25 mouse cellular contexts compared by ENCODE assay signal in genomic region chr16:18217579-18217978, GRCm38 (mm10). TPM values are rescaled to one million over a fixed set of nuclear protein-coding genes. Genes with fewer than 3 reads are reported as not detected.
DNase-seq lines count a peak whose midpoint lies in the region; ATAC-seq and TF ChIP-seq lines count a peak whose summit lies in the region.
"Had no signal": no experiment of that assay in that cellular context is flagged by ENCODE, and none has a peak within 500 bp of the region (broad histone marks: within the 10 kb centered on the region; RNA-seq: fewer than 3 reads in every experiment).

Ccdc188 (plus strand) TSS chr16:18217879.

- no peak for DNase-seq in heart, adult 2 months
- DNase-seq in CH12.LX (ENCODE audit: extremely low read depth) = no peak
- no peak for DNase-seq in frontal cortex, postnatal 10 days (ENCODE audit: low spot score in 2 of 2)
- DNase-seq: adrenal gland, adult 2 months; adrenal gland, postnatal 25 days; cerebellum, adult 18-20 months; cerebellum, postnatal 10 days; gastrocnemius, postnatal 14 days had no signal

- H3K9me3 ChIP-seq in heart, embryonic 12.5 days (replicated peaks) = no peaks in the 10 kb centered on the region
- no peaks in the 10 kb centered on the region for H3K9me3 ChIP-seq in hindbrain, embryonic 13.5 days
- H3K9me3 ChIP-seq in hindbrain, embryonic 12.5 days (replicated peaks) = no peaks in the 10 kb centered on the region
- no peaks in the 10 kb centered on the region for H3K9me3 ChIP-seq in CH12.LX (replicated peaks; ENCODE audit: low read length)
- no peaks in the 10 kb centered on the region for H3K9me3 ChIP-seq in limb, embryonic 12.5 days
- H3K9me3 ChIP-seq: embryonic facial prominence, embryonic 15.5 days; hindbrain, embryonic 15.5 days had no signal

- H3K36me3 ChIP-seq in heart, embryonic 12.5 days = peaks cover 19% of the 10 kb centered on the region
- H3K36me3 ChIP-seq in heart, adult 2 months (ENCODE audit: control insufficient read depth, insufficient read depth, low read length) = no peaks in the 10 kb centered on the region
- peaks cover 19% of the 10 kb centered on the region for H3K36me3 ChIP-seq in hindbrain, embryonic 13.5 days
- H3K36me3 ChIP-seq in hindbrain, embryonic 12.5 days = peaks cover 10% of the 10 kb centered on the region
- peaks cover 3 to 7% of the 10 kb centered on the region in 2 experiments for H3K36me3 ChIP-seq in CH12.LX (replicated peaks in 1 of 2; ENCODE audit: control insufficient read depth in 1 of 2, insufficient read depth in 1 of 2, low read length in 1 of 2)
- H3K36me3 ChIP-seq in limb, embryonic 12.5 days = peaks cover 18% of the 10 kb centered on the region

- no peak for TF ChIP-seq CTCF in heart, adult 2 months (IDR thresholded peaks at IDR 0.05)
- TF ChIP-seq CTCF in CH12.LX (conservative IDR thresholded peaks at IDR 0.05 in 1 of 2, IDR thresholded peaks at IDR 0.05 in 1 of 2; ENCODE audit: low read depth in 2 of 2, low read length in 2 of 2) = no peak

- WGBS in heart, embryonic 12.5 days = 83% methylated on average over 4 of the region's 4 CpGs
- 90% methylated on average over 4 of the region's 4 CpGs for WGBS in heart, adult 2 months
- 86% methylated on average over 4 of the region's 4 CpGs for WGBS in hindbrain, embryonic 13.5 days
- 88% methylated on average over 4 of the region's 4 CpGs for WGBS in hindbrain, embryonic 12.5 days
- WGBS in limb, embryonic 12.5 days = 81% methylated on average over 4 of the region's 4 CpGs

- ATAC-seq in heart, embryonic 12.5 days (ENCODE audit: insufficient number of reproducible peaks, low FRiP score) = no peak
- no peak for ATAC-seq in hindbrain, embryonic 13.5 days (ENCODE audit: low FRiP score)
- ATAC-seq in hindbrain, embryonic 12.5 days (ENCODE audit: low FRiP score) = no peak
- ATAC-seq in limb, embryonic 12.5 days (ENCODE audit: insufficient number of reproducible peaks, insufficient read depth, low FRiP score, low TSS enrichment, low read depth) = no peak
- ATAC-seq: forebrain, embryonic 16.5 days; intestine, embryonic 16.5 days had no signal

- no peaks in the 10 kb centered on the region for H3K27me3 ChIP-seq in heart, embryonic 12.5 days (replicated peaks)
- H3K27me3 ChIP-seq in heart, adult 2 months (ENCODE audit: control insufficient read depth, insufficient read depth, low read length) = no peaks in the 10 kb centered on the region
- no peaks in the 10 kb centered on the region for H3K27me3 ChIP-seq in hindbrain, embryonic 13.5 days
- no peaks in the 10 kb centered on the region for H3K27me3 ChIP-seq in hindbrain, embryonic 12.5 days
- H3K27me3 ChIP-seq in CH12.LX (replicated peaks) = no peaks in the 10 kb centered on the region
- peaks cover 4% of the 10 kb centered on the region for H3K27me3 ChIP-seq in limb, embryonic 12.5 days
- H3K27me3 ChIP-seq: embryonic facial prominence, embryonic 15.5 days; hindbrain, embryonic 15.5 days had no signal

- dilution Hi-C loops in CH12.LX (cut with MboI; ENCODE audit: extremely low pct_ligation_motif_present, extremely low pct_unique_long_range_greater_than_20kb, low sequenced_read_pairs) = no loop called here

- no peak within 1 kb of the TSS for H3K27ac ChIP-seq in heart, embryonic 12.5 days (ENCODE audit: poor library complexity, severe bottlenecking)
- H3K27ac ChIP-seq in heart, adult 2 months = no peak within 1 kb of the TSS
- no peak within 1 kb of the TSS for H3K27ac ChIP-seq in hindbrain, embryonic 13.5 days
- no peak within 1 kb of the TSS for H3K27ac ChIP-seq in hindbrain, embryonic 12.5 days
- H3K27ac ChIP-seq in CH12.LX (ENCODE audit: insufficient read depth, low read depth) = peak within 1 kb of the TSS; percentile 93
- H3K27ac ChIP-seq in limb, embryonic 12.5 days = peak within 1 kb of the TSS; percentile 62; the same call in 1 of the 2 replicates
- H3K27ac ChIP-seq: embryonic facial prominence, embryonic 15.5 days; hindbrain, embryonic 15.5 days had no signal

- in situ Hi-C loops in CH12.LX (cut with MboI; ENCODE audit: low pct_ligation_motif_present, low pct_unique_long_range_greater_than_20kb, low sequenced_read_pairs) = no loop called here

- no peak for TF ChIP-seq RAD21 in CH12.LX (IDR thresholded peaks at IDR 0.05; ENCODE audit: low read depth, low read length)

- no peak for TF ChIP-seq POLR2A in heart, adult 2 months (IDR thresholded peaks at IDR 0.05; ENCODE audit: insufficient read depth, low read depth, low read length)
- TF ChIP-seq POLR2A in CH12.LX (IDR thresholded peaks at IDR 0.05; ENCODE audit: low read depth, low read length) = no peak

- H3K4me2 ChIP-seq in heart, embryonic 12.5 days = no peak within 1 kb of the TSS
- no peak within 1 kb of the TSS for H3K4me2 ChIP-seq in hindbrain, embryonic 13.5 days
- H3K4me2 ChIP-seq in hindbrain, embryonic 12.5 days (replicated peaks) = no peak within 1 kb of the TSS
- peak within 1 kb of the TSS; percentile 88 for H3K4me2 ChIP-seq in CH12.LX (ENCODE audit: insufficient read depth, low read depth, poor library complexity, severe bottlenecking)
- no peak within 1 kb of the TSS for H3K4me2 ChIP-seq in limb, embryonic 12.5 days
- H3K4me2 ChIP-seq: embryonic facial prominence, embryonic 15.5 days; hindbrain, embryonic 15.5 days had no signal

- peaks cover 23% of the 10 kb centered on the region for H3K4me1 ChIP-seq in heart, embryonic 12.5 days (replicated peaks)
- no peaks in the 10 kb centered on the region for H3K4me1 ChIP-seq in heart, adult 2 months (ENCODE audit: control insufficient read depth, insufficient read depth, low read length)
- H3K4me1 ChIP-seq in hindbrain, embryonic 13.5 days (replicated peaks) = peaks cover 49% of the 10 kb centered on the region
- H3K4me1 ChIP-seq in hindbrain, embryonic 12.5 days = peaks cover 45% of the 10 kb centered on the region
- H3K4me1 ChIP-seq in CH12.LX (ENCODE audit: control insufficient read depth in 1 of 2, insufficient read depth in 2 of 2) = peaks cover 42 to 66% of the 10 kb centered on the region in 2 experiments
- peaks cover 50% of the 10 kb centered on the region for H3K4me1 ChIP-seq in limb, embryonic 12.5 days (replicated peaks)

- 0 out of 2 replicates have a peak within 1 kb of the TSS, but pooled peaks have one; percentile 6 for H3K9ac ChIP-seq in heart, embryonic 12.5 days
- H3K9ac ChIP-seq in heart, adult 2 months (ENCODE audit: low read depth, low read length) = no peak within 1 kb of the TSS
- 0 out of 2 replicates have a peak within 1 kb of the TSS, but pooled peaks have one; percentile 14 for H3K9ac ChIP-seq in hindbrain, embryonic 13.5 days
- no peak within 1 kb of the TSS for H3K9ac ChIP-seq in hindbrain, embryonic 12.5 days
- peak within 1 kb of the TSS; percentile 42 for H3K9ac ChIP-seq in CH12.LX (ENCODE audit: insufficient read depth, low read depth)
- H3K9ac ChIP-seq in limb, embryonic 12.5 days (replicated peaks) = no peak within 1 kb of the TSS
- H3K9ac ChIP-seq: embryonic facial prominence, embryonic 15.5 days; hindbrain, embryonic 15.5 days had no signal

- H3K4me3 ChIP-seq in heart, embryonic 12.5 days = no peak within 1 kb of the TSS
- H3K4me3 ChIP-seq in heart, adult 2 months = no peak within 1 kb of the TSS
- no peak within 1 kb of the TSS for H3K4me3 ChIP-seq in hindbrain, embryonic 13.5 days
- H3K4me3 ChIP-seq in hindbrain, embryonic 12.5 days = no peak within 1 kb of the TSS
- peak within 1 kb of the TSS; percentile 48 to 54 (median 53) for H3K4me3 ChIP-seq in CH12.LX (replicated peaks in 1 of 3; ENCODE audit: low read depth in 2 of 3, low read length in 2 of 3, poor library complexity in 1 of 3)
- H3K4me3 ChIP-seq in limb, embryonic 12.5 days (replicated peaks) = no peak within 1 kb of the TSS
- H3K4me3 ChIP-seq: embryonic facial prominence, embryonic 15.5 days; erythroblast, embryonic 14.5 days; hindbrain, embryonic 15.5 days had no signal

- no peak for TF ChIP-seq EP300 in heart, adult 2 months (IDR thresholded peaks at IDR 0.05; ENCODE audit: insufficient read depth, low read depth, low read length)
- TF ChIP-seq EP300 in CH12.LX (IDR thresholded peaks at IDR 0.05; ENCODE audit: low read length) = no peak

- intact Hi-C loops in heart, adult 2 months (cut with DNase I) = no loop called here

- H3K79me2 ChIP-seq in heart, adult 2 months (replicated peaks; ENCODE audit: control insufficient read depth, insufficient read depth, low read length) = no peaks in the 10 kb centered on the region
- no peaks in the 10 kb centered on the region for H3K79me2 ChIP-seq in CH12.LX (replicated peaks; ENCODE audit: control insufficient read depth, extremely low read depth, insufficient read depth, poor library complexity, severe bottlenecking)

TF ChIP-seq in CH12.LX, 34 proteins besides CTCF, POLR2A, EP300 and RAD21 (continues in another document):
- TF ChIP-seq ZMIZ1 (IDR thresholded peaks at IDR 0.05; ENCODE audit: low read depth, low read length) (no peak), SIN3A (IDR thresholded peaks at IDR 0.05; ENCODE audit: low read length) (no peak), PAX5 (IDR thresholded peaks at IDR 0.05; ENCODE audit: low read length) (no peak), CHD1 (IDR thresholded peaks at IDR 0.05; ENCODE audit: low read depth, low read length) (no peak), ETS1 (conservative IDR thresholded peaks at IDR 0.05; ENCODE audit: low read depth, low read length) (no peak), HCFC1 (IDR thresholded peaks at IDR 0.05; ENCODE audit: low read depth, low read length) (no peak), SMC3 (IDR thresholded peaks at IDR 0.05; ENCODE audit: low read depth, low read length) (no peak), RCOR1 (conservative IDR thresholded peaks at IDR 0.05; ENCODE audit: low read depth, low read length) (no peak), MAX (IDR thresholded peaks at IDR 0.05; ENCODE audit: low read length) (no peak), TCF12 (IDR thresholded peaks at IDR 0.05; ENCODE audit: low read depth, low read length) (no peak), ELF1 (IDR thresholded peaks at IDR 0.05; ENCODE audit: low read depth, low read length) (no peak), MEF2A (IDR thresholded peaks at IDR 0.05; ENCODE audit: borderline replicate concordance, low read depth, low read length) (no peak), E2F4 (IDR thresholded peaks at IDR 0.05; ENCODE audit: insufficient replicate concordance, low read depth, low read length) (no peak), USF1 (IDR thresholded peaks at IDR 0.05; ENCODE audit: low read depth, low read length) (no peak), ZKSCAN1 (IDR thresholded peaks at IDR 0.05; ENCODE audit: borderline replicate concordance, low read depth, low read length) (no peak)

RNA-seq across cellular contexts. Expression of gene Ccdc188, which starts in this region (rescaled TPM):
- 0.14 and 0.15 TPM in 2 replicates for polyA plus RNA-seq in heart, embryonic 12.5 days (2016; fragmentation: Nextera tagmentation; extraction: Ambion mirVana)
- total RNA-seq in heart, adult 2 months (2021) = not detected
- not detected in 2 replicates for polyA plus RNA-seq in heart, adult 2 months (2012; rRNA removed)
- polyA plus RNA-seq in hindbrain, embryonic 13.5 days (2015; fragmentation: Nextera tagmentation; extraction: Ambion mirVana) = not detected in 2 replicates
- polyA plus RNA-seq in hindbrain, embryonic 12.5 days (2016; fragmentation: Nextera tagmentation; extraction: Ambion mirVana) = not detected in 2 replicates
- 0.30 and 0.50 TPM in 2 replicates for total RNA-seq in CH12.LX (2012; rRNA removed)
- not detected in 2 replicates for total RNA-seq in CH12.LX (2014; rRNA removed)
- polyA plus RNA-seq in CH12.LX (2012; ENCODE audit: insufficient read length, low read depth) = 0.30 TPM in 1 of 2 replicates, not detected in the other
- not detected in 2 replicates for polyA plus RNA-seq in limb, embryonic 12.5 days (2016; fragmentation: Nextera tagmentation; extraction: Ambion mirVana)
- total RNA-seq: adrenal gland, adult 2 months; adrenal gland, postnatal 25 days; ES-E14; gastrocnemius, adult 18-20 months; gastrocnemius, postnatal 14 days; heart, adult 8-10 months; heart, postnatal 25 days had no signal
- polyA plus RNA-seq: adrenal gland, adult 2 months; embryonic facial prominence, embryonic 11.5 days; embryonic facial prominence, embryonic 15.5 days; erythroblast, embryonic 14.5 days; forebrain, embryonic 11.5 days; forebrain, embryonic 16.5 days; frontal cortex, adult 2 months; heart, embryonic 16.5 days; hindbrain, embryonic 15.5 days; intestine, embryonic 16.5 days had no signal

Comparison
In these comparisons a context has a peak if more than half of its experiments do, and no peak if none do; other contexts are left out.
1. H3K9ac ChIP-seq: peak in heart, embryonic 12.5 days (single experiment), hindbrain, embryonic 13.5 days (single experiment) and CH12.LX (single experiment); none in heart, adult 2 months (single experiment), hindbrain, embryonic 12.5 days (single experiment) and limb, embryonic 12.5 days (single experiment).
2. H3K27ac ChIP-seq: peak in CH12.LX (single experiment) and limb, embryonic 12.5 days (single experiment); none in heart, embryonic 12.5 days (single experiment), heart, adult 2 months (single experiment), hindbrain, embryonic 13.5 days (single experiment) and hindbrain, embryonic 12.5 days (single experiment).
3. H3K4me3 ChIP-seq: peak in CH12.LX (3 of 3); none in heart, embryonic 12.5 days (single experiment), heart, adult 2 months (single experiment), hindbrain, embryonic 13.5 days (single experiment), hindbrain, embryonic 12.5 days (single experiment) and limb, embryonic 12.5 days (single experiment).